Mouse (Mus musculus) embryonic facial prominence, embryonic 11.5 days (tissue): ENCODE data around the gene Ipo4. TPM values are rescaled to one million over a fixed set of nuclear protein-coding genes. Genes with fewer than 3 reads are reported as not detected.

Experiments
- ATAC-seq: fragments of 200-750 bp; cut with Nextera tagmentation; replicated peaks from 2 replicates; pipeline ENCODE4 v1.8.0; 2017; ENCODE audit warnings: low read depth; ENCODE audit not compliant: insufficient number of reproducible peaks, low FRiP score, low TSS enrichment
- DNase-seq: peaks from one replicate; pipeline ENCODE4 v3.0.0-alpha.2; 2015; ENCODE audit warnings: low spot score
- H3K27ac ChIP-seq: fragments of 300-500 bp; sonication (generic); replicated peaks from 2 replicates; pipeline ENCODE4 v1.5.1; 2014; ENCODE audit warnings: mild to moderate bottlenecking, low read depth, low read length, control low read depth
- H3K27me3 ChIP-seq: fragments of 300-500 bp; sonication (generic); 2 replicates; pipeline ENCODE4 v1.6.1; 2014; ENCODE audit warnings: mild to moderate bottlenecking, low read length, moderate library complexity, mixed read lengths; ENCODE audit not compliant: control insufficient read depth, insufficient read depth
- H3K36me3 ChIP-seq: fragments of 300-500 bp; sonication (generic); replicated peaks from 2 replicates; pipeline ENCODE4 v1.6.1; 2014; ENCODE audit warnings: low read depth, mild to moderate bottlenecking, low read length, moderate library complexity, mixed read lengths; ENCODE audit not compliant: control insufficient read depth, insufficient read depth
- H3K4me1 ChIP-seq: fragments of 300-500 bp; sonication (generic); 2 replicates; pipeline ENCODE4 v1.6.1; 2014; ENCODE audit warnings: low read length, mixed read lengths; ENCODE audit not compliant: control insufficient read depth, insufficient read depth
- H3K4me2 ChIP-seq: fragments of 300-500 bp; sonication (generic); 2 replicates; pipeline ENCODE4 v1.6.1; 2014; ENCODE audit warnings: low read depth, mild to moderate bottlenecking, control low read depth, low read length, moderate library complexity
- H3K4me3 ChIP-seq: fragments of 300-500 bp; sonication (generic); 2 replicates; pipeline ENCODE4 v1.5.1; 2014; ENCODE audit warnings: low read depth, low read length, control low read depth
- H3K9ac ChIP-seq: fragments of 300-500 bp; sonication (generic); replicated peaks from 2 replicates; pipeline ENCODE4 v1.6.1; 2014; ENCODE audit warnings: mild to moderate bottlenecking, control low read depth, low read length
- H3K9me3 ChIP-seq: fragments of 300-500 bp; sonication (generic); replicated peaks from 2 replicates; pipeline ENCODE4 v1.6.1; 2016; ENCODE audit warnings: mild to moderate bottlenecking, low read length, inconsistent platforms, mixed read lengths; ENCODE audit not compliant: control insufficient read depth
- WGBS: fragments of 180-500 bp; shearing (Covaris S2); extraction: QIAGEN DNeasy Blood & Tissue Kit; methylation state at CpG from one replicate; pipeline ENCODE4 v1.1.7; 2014; 5-methylcytosine and 5-hydroxymethylcytosine counted together
- polyA plus RNA-seq: library from polyadenylated mRNA; unstranded; fragments of >200 nt; fragmentation: Nextera tagmentation; extraction: Ambion mirVana; gene quantifications from 2 replicates; pipeline ENCODE4 v1.2.1, GENCODE M21; 2014

Ipo4 gene
- polyA plus RNA-seq, 1 experiment from 2014 or later = 85.0 TPM

DNA sequence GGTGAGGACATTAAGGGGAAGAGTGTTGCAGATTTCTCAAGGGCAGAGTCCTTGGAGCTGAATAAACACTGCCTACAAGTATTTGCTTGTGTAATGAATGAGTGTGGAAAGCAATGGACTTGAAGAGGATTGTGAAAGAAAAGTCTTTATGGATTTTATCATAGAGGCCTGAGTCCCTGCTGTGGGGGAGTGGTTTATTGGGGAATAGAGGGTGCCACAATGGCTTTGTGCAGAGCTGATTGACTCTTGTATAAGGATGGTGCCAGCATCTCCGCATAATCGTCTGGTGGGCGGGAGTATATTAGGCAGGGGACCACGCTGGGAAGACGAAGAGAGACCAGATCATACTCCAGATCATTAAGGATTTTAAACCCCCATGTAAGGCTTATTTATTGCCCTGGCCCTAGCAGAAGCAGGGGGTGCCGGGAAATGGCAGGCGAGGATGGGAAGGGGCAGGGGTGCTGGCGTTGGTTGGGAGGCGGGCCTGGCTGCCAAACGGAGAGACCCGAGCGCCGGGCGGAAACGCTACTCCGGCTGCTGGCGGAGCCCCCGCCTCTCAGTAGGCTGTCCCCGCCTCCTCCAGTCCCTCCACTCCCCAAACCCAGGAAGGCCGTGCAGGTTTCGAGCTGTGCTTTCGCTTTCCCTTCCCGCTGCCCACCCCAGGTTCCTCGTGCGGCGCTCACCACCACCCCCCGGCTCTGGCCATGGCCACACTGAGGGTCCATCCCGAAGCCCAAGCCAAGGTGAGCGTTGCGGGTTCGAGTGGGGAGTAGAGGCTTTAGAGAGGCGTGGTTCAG, 57.7 kb downstream of the Ipo4 start, which contains the start of gene Psme1:
Gene Psme1, plus strand, starts transcription at position 253 of the 797 bp plus-strand sequence.
- WGBS = under 1% methylated on average over 31 of the region's 32 CpGs
- Histone ChIP-seq H3K9ac (peak within 1 kb of the TSS; percentile 83), H3K4me3 (peak within 1 kb of the TSS; percentile 52), H3K36me3 (no peaks in the 10 kb centered on the region), H3K27ac (peak within 1 kb of the TSS; percentile 48; the same call in 1 of the 2 replicates), H3K27me3 (no peaks in the 10 kb centered on the region), H3K4me1 (peaks cover 4% of the 10 kb centered on the region; the same call in 1 of the 2 replicates), H3K4me2 (peak within 1 kb of the TSS; percentile 81), H3K9me3 (no peaks in the 10 kb centered on the region)
- peak; percentile 85 for ATAC-seq
- DNase-seq = peak; percentile 86

DNA sequence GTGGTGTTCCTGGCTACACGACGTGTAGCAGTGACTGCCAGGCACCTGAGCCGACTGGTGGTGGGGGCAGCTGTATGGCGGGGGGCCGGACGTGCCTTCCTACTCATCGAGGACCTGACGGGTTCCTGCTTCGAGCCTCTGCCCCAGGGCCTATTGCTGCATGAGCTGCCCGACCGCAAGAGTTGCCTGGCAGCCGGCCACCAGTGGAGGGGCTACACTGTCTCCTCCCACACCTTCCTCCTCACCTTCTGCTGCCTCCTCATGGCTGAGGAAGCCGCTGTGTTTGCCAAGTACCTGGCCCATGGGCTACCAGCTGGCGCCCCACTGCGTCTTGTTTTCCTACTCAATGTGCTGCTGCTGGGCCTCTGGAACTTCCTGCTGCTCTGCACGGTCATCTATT, 59.4 kb downstream of the Ipo4 start:
- Histone ChIP-seq H3K4me2 (no peak overlapping the region), H3K27me3 (no peaks in the 10 kb centered on the region), H3K9me3 (no peaks in the 10 kb centered on the region), H3K27ac (no peak overlapping the region), H3K4me3 (no peak overlapping the region), H3K4me1 (peaks cover 4% of the 10 kb centered on the region; the same call in 1 of the 2 replicates), H3K36me3 (no peaks in the 10 kb centered on the region), H3K9ac (no peak overlapping the region)
- 79% methylated on average over 16 of the region's 16 CpGs for WGBS
- DNase-seq = no peak
- ATAC-seq = no peak

DNA sequence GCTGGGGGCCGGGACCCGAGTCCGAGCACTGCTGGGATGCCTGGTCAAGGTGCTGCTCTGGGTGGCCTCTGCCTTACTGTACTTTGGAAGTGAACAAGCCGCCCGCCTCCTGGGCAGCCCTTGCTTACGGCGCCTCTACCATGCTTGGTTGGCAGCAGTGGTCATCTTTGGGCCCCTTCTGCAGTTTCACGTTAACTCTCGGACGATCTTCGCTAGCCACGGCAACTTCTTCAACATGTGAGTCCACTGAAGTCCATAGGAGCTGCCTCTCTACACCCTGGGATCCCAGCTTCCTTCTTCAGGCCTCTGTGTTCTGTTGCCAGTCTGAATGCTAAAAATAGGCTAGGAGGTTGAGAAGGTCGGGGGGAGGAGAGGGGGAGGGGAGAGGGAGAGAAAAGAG, 60.0 kb downstream of the Ipo4 start:
- no peaks in the 10 kb centered on the region for H3K27me3 ChIP-seq
- H3K4me1 ChIP-seq = peaks cover 4% of the 10 kb centered on the region; the same call in 1 of the 2 replicates
- H3K36me3 ChIP-seq = no peaks in the 10 kb centered on the region
- 60% methylated on average over 13 of the region's 13 CpGs for WGBS
- no peaks in the 10 kb centered on the region for H3K9me3 ChIP-seq
- ATAC-seq (no peak), DNase-seq (no peak)
- H3K9ac ChIP-seq = no peak overlapping the region
- H3K27ac ChIP-seq = no peak overlapping the region
- no peak overlapping the region for H3K4me3 ChIP-seq
- H3K4me2 ChIP-seq = no peak overlapping the region

Other genes starting within 250 kb of the Ipo4 start
- 49.5 and 58.3 TPM in 2 replicates for gene Dhrs4, start 157.2 kb downstream of the Ipo4 start, polyA plus RNA-seq
- gene Carmil3, start 145.3 kb downstream of the Ipo4 start, polyA plus RNA-seq = 4.9 TPM in 2 replicates
- 0.24 and 0.29 TPM in 2 replicates for gene Cpne6, start 125.5 kb downstream of the Ipo4 start, polyA plus RNA-seq
- gene Nrl, start 111.0 kb downstream of the Ipo4 start, polyA plus RNA-seq = not detected in 2 replicates
- gene Pck2, start 95.7 kb downstream of the Ipo4 start, polyA plus RNA-seq = 12.7 and 14.6 TPM in 2 replicates
- gene Dcaf11, start 76.0 kb downstream of the Ipo4 start, polyA plus RNA-seq = 69.7 and 76.6 TPM in 2 replicates
- not detected in 2 replicates for gene A730061H03Rik, start 75.6 kb downstream of the Ipo4 start, polyA plus RNA-seq
- gene Fitm1, start 60.3 kb downstream of the Ipo4 start, polyA plus RNA-seq = 3.6 and 5.9 TPM in 2 replicates
- 136 and 139 TPM in 2 replicates for gene Psme1, start 57.8 kb downstream of the Ipo4 start, polyA plus RNA-seq
- gene Emc9, start 50.7 kb downstream of the Ipo4 start, polyA plus RNA-seq = 3.8 and 5.3 TPM in 2 replicates
- 237 and 259 TPM in 2 replicates for gene Psme2, start 44.8 kb downstream of the Ipo4 start, polyA plus RNA-seq
- gene Rnf31, start 44.2 kb downstream of the Ipo4 start, polyA plus RNA-seq = 9.7 and 11.8 TPM in 2 replicates
- 4.9 and 5.2 TPM in 2 replicates for gene Irf9, start 32.4 kb downstream of the Ipo4 start, polyA plus RNA-seq
- 3.8 and 4.2 TPM in 2 replicates for gene Rec8, start 17.9 kb downstream of the Ipo4 start, polyA plus RNA-seq
- 2.6 and 3.5 TPM in 2 replicates for gene Gm49378, start 1.9 kb upstream of the Ipo4 start, polyA plus RNA-seq
- gene Tm9sf1, start 7.8 kb upstream of the Ipo4 start, polyA plus RNA-seq = 68.4 and 70.2 TPM in 2 replicates
- 0.38 and 0.84 TPM in 2 replicates for gene Tssk4, start 14.2 kb upstream of the Ipo4 start, polyA plus RNA-seq
- 62.5 and 63.6 TPM in 2 replicates for gene Mdp1, start 24.6 kb upstream of the Ipo4 start, polyA plus RNA-seq
- 60.7 and 67.7 TPM in 2 replicates for gene Gmpr2, start 36.0 kb upstream of the Ipo4 start, polyA plus RNA-seq
- gene Nedd8, start 36.2 kb upstream of the Ipo4 start, polyA plus RNA-seq = 622 and 636 TPM in 2 replicates
- gene Tinf2, start 45.9 kb upstream of the Ipo4 start, polyA plus RNA-seq = 61.3 and 67.7 TPM in 2 replicates
- gene Tgm1, start 78.0 kb upstream of the Ipo4 start, polyA plus RNA-seq = 1.1 and 1.5 TPM in 2 replicates
- 19.9 and 21.5 TPM in 2 replicates for gene Rabggta, start 86.3 kb upstream of the Ipo4 start, polyA plus RNA-seq
- gene Dhrs1, start 109.7 kb upstream of the Ipo4 start, polyA plus RNA-seq = 75.9 and 84.8 TPM in 2 replicates
- gene Nop9, start 109.7 kb upstream of the Ipo4 start, polyA plus RNA-seq = 53.8 and 59.4 TPM in 2 replicates
- 0.18 and 0.35 TPM in 2 replicates for gene Cideb, start 122.5 kb upstream of the Ipo4 start, polyA plus RNA-seq
- 0.31 and 0.34 TPM in 2 replicates for gene Ltb4r2, start 125.5 kb upstream of the Ipo4 start, polyA plus RNA-seq
- not detected in 2 replicates for gene Ltb4r1, start 130.0 kb upstream of the Ipo4 start, polyA plus RNA-seq
- gene Adcy4, start 148.1 kb upstream of the Ipo4 start, polyA plus RNA-seq = 10.6 and 13.0 TPM in 2 replicates
- 33.7 and 38.8 TPM in 2 replicates for gene Ripk3, start 152.9 kb upstream of the Ipo4 start, polyA plus RNA-seq
- 53.7 and 61.6 TPM in 2 replicates for gene Nfatc4, start 187.2 kb upstream of the Ipo4 start, polyA plus RNA-seq
- 13.6 and 19.4 TPM in 2 replicates for gene Nynrin, start 218.1 kb upstream of the Ipo4 start, polyA plus RNA-seq
- gene Cbln3, start 248.4 kb upstream of the Ipo4 start, polyA plus RNA-seq = 0.07 and 0.17 TPM in 2 replicates
- gene Khnyn, start 249.0 kb upstream of the Ipo4 start, polyA plus RNA-seq = 10.4 and 11.9 TPM in 2 replicates